Mouse (Mus musculus) frontal cortex, adult 2 months (tissue): ENCODE data around the gene Ovca2. TPM values are rescaled to one million over a fixed set of nuclear protein-coding genes. Genes with fewer than 3 reads are reported as not detected.
A peak's percentile ranks its signal among the peaks of the same experiment; 100 is the strongest.

Experiments used
- DNase-seq, 2 experiments: peaks; one replicate each; pipeline ENCODE4 v3.0.0; 2022; ENCODE audit warnings: low spot score in 1 of 2; ENCODE audit errors: extremely low spot score in 1 of 2
- polyA plus RNA-seq: library from polyadenylated mRNA; depleted of rRNA; stranded (reverse); fragments of >200 nt; gene quantifications from 2 replicates; pipeline ENCODE4 v1.2.3, GENCODE M21; 2012; rRNA removed

The Ovca2 gene
- polyA plus RNA-seq, 1 experiment, result 18.5 TPM

DNA sequence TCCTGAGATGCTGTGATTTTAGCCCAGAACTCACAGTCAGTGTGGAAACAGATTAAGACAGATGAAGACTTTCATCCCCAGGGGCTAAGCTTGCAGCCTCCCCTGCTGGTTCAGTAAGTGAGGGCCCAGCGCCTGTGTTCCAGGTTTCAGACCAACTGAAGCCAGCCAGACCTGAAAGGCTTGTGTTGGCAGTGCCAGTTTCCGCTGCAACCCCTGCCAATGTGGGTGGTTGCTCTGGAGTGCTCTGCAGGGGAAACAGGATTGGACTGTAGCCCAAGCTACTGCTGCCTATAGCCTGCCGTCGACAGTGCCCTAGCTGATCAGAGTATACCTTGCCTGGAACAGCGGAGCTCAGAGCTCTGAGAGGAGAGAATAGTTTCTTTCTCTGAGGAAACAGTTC is 46.4 kb downstream of the Ovca2 start:
- peak in 1 of 2 experiments; percentile 76 for DNase-seq

DNA sequence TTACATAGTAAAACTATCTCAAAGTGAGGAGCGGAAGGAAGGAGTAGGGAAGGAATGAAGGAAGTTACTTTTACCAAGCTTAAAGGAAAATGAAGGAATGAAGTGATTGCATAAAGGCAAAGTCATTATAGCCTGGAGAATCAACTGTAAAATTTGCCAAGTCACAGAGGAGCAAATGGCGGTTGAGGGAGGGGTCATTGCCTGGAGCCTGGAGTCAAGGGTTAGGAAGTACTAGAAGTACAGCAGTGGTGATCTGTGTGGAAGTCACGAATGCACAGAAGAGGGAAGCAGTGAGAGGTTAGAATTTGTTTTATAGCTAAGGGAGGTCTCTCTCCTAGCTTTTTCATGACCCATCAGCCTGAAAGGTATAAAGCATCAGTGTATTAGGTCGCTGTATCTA is 47.3 kb downstream of the Ovca2 start:
- no peak for DNase-seq

DNA sequence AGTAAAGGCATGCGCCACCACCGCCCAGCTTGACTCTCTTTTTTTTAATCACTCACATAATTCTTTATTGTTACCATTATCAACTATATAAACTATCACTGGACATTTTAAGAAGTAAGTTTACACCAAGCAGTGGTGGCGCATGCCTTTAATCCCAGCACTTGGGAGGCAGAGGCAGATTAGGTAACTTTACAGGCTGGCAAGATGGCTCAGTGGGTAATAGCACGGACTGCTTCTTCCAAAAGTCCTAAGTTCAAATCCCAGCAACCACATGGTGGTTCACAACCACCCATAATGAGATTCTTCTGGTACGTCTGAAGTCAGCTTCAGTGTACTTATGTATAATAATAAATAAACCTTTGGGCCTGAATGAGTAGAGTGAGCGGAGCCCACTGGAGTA is 49.2 kb downstream of the Ovca2 start:
- DNase-seq, result no peak

DNA sequence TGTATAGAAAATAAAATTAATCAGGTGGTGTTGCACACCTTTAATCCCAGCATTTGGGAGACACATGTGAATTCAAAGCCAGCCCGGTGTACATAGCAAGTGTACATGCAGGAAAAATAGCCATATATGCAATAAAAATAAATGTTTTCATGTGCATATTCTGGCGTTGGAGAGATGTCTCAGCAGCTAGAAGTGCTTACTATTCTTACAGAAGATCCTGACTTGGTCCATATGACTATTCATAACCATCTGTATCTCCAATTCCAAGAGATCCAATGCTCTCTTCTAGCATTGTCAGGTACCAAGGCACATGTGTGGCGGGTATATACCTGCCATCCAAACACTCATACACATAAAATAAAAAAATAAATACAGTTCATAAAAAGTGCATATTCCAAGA is 52.3 kb downstream of the Ovca2 start:
- DNase-seq, result no peak

Other genes with a start within 250 kb of the Ovca2 start
- gene Hic1, start 9.3 kb downstream of the Ovca2 start, polyA plus RNA-seq, result 4.1 and 4.2 TPM in 2 replicates
- gene Dph1, start 12.4 kb upstream of the Ovca2 start, polyA plus RNA-seq, result 21.2 and 22.2 TPM in 2 replicates
- 25.3 and 28.1 TPM in 2 replicates for gene Rtn4rl1, start 14.9 kb upstream of the Ovca2 start, polyA plus RNA-seq
- 29.4 and 30.7 TPM in 2 replicates for gene Rpa1, start 169.5 kb upstream of the Ovca2 start, polyA plus RNA-seq
- 7.1 and 9.9 TPM in 2 replicates for gene Smyd4, start 169.6 kb upstream of the Ovca2 start, polyA plus RNA-seq
- 33.0 and 33.1 TPM in 2 replicates for gene Serpinf1, start 243.9 kb upstream of the Ovca2 start, polyA plus RNA-seq